Mouse (Mus musculus) CH12.LX (cell line): ENCODE measurements around the gene Gm20498.

ENCODE experiments used
- CTCF ChIP-seq, 2 experiments: IDR thresholded peaks in 1 of 2; conservative IDR thresholded peaks in 1 of 2; 2 replicates each; pipeline ENCODE4 v1.5.1; 2011 to 2012; ENCODE audit warnings: low read depth in 2 of 2, low read length in 2 of 2, improper control_type of control experiment in 1 of 2, inconsistent platforms in 1 of 2, mild to moderate bottlenecking in 1 of 2, moderate library complexity in 1 of 2
- HCFC1 ChIP-seq: IDR thresholded peaks from 2 replicates; pipeline ENCODE4 v1.6.1; 2012; ENCODE audit warnings: low read depth, mild to moderate bottlenecking, inconsistent platforms, low read length, improper control_type of control experiment
- MAFK ChIP-seq: IDR thresholded peaks from 2 replicates; pipeline ENCODE4 v1.6.1; 2011; ENCODE audit warnings: low read length, improper control_type of control experiment; ENCODE audit not compliant: insufficient replicate concordance
- MAZ ChIP-seq: IDR thresholded peaks from 2 replicates; pipeline ENCODE4 v1.6.1; 2012; ENCODE audit warnings: low read depth, mild to moderate bottlenecking, inconsistent platforms, low read length, improper control_type of control experiment, moderate library complexity
- POLR2A ChIP-seq: IDR thresholded peaks from 2 replicates; pipeline ENCODE4 v1.6.1; 2011; ENCODE audit warnings: low read depth, mild to moderate bottlenecking, improper control_type of control experiment, low read length
- UBTF ChIP-seq: IDR thresholded peaks from 2 replicates; pipeline ENCODE4 v1.6.1; 2012; ENCODE audit warnings: low read depth, mild to moderate bottlenecking, inconsistent platforms, low read length, improper control_type of control experiment, moderate library complexity

DNA sequence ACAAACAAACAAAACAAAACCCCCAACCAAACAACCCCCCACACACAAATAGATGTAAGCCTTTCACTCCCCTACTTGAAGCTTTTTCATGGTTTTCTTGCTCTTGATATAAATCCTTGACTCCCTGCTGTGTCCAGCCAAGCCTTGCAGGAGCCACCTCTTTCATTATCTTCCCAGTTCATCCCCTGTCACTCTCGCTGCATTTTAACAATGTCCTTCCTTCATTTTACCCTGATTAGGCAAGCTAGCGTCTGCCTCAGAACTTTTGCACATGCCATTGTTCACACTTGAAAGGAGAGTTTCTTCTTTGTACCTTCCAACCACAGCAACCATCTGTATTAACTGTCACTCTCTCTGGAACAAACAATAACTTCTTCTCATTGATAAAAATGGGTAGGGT lies 214.9 kb downstream of the Gm20498 start:
- TF ChIP-seq HCFC1 (no peak), POLR2A (no peak), CTCF (conservative IDR thresholded peaks at IDR 0.05 in 1 of 2, IDR thresholded peaks at IDR 0.05 in 1 of 2; ENCODE audit: low read depth in 2 of 2, low read length in 2 of 2) (no peak), UBTF (no peak), MAFK (no peak), MAZ (no peak)
